Mouse (Mus musculus) cerebellum, adult 2 months (tissue): Measurements from ENCODE around the gene Dnaaf1.

Source experiments
- CTCF ChIP-seq: fragments of 200-500 bp; IDR thresholded peaks from 2 replicates; pipeline ENCODE4 v1.5.1; 2011; ENCODE audit warnings: low read depth, mild to moderate bottlenecking, control low read depth, low read length, moderate library complexity, borderline replicate concordance; ENCODE audit not compliant: insufficient read depth
- POLR2A ChIP-seq: fragments of 200-500 bp; IDR thresholded peaks from 2 replicates; pipeline ENCODE4 v1.6.1; 2011; ENCODE audit warnings: low read length, control low read depth, borderline replicate concordance; ENCODE audit not compliant: insufficient read depth

DNA sequence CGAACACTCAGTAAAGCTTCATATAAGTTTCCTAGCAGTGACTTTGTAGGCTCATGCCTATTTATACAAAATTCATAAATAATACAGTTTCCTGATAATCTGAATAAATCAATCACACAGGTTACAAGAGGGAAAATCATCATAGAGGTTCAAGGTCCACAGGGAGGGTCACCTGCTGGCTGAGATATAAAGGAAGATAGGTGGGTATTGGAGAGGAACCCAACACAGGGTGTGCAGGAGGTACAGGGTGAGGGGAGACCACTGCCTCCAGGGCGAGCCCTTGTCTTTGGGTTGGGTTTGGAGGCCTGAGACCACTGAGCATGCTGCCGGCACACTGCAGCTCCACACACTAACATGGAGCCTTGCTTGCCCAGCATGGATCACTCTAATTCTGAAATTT, 43.6 kb upstream of the Dnaaf1 start:
- TF ChIP-seq CTCF (no peak), POLR2A (no peak)
